Mouse (Mus musculus): ENCODE measurements at regions not wholly inside any gene's neighbourhood (a gene's known extent, or its start where the extent isn't known, plus 50 kb on each side); places are given as distances from the start of the nearest gene placed in this dataset.

GRCm38 (mm10) chr8:78877423-78877822 is 56.5 kb upstream of the Lsm6 start:
- no peak for DNase-seq (ENCODE audit: low spot score)

- no peak for DNase-seq (ENCODE audit: low spot score)
Observed at GRCm38 (mm10) chr8:78889708-78890107, 68.8 kb upstream of the Lsm6 start.

GRCm38 (mm10) chr8:78890571-78890970 is 69.6 kb upstream of the Lsm6 start:
- no peak for DNase-seq (ENCODE audit: low spot score)

- DNase-seq (ENCODE audit: low spot score) = peak; percentile 78
Observed at GRCm38 (mm10) chr8:78899887-78900286, 78.9 kb upstream of the Lsm6 start.

GRCm38 (mm10) chr8:78903034-78903433 is 82.1 kb upstream of the Lsm6 start:
- no peak for DNase-seq (ENCODE audit: low spot score)

GRCm38 (mm10) chr8:78907918-78908317 is 87.0 kb upstream of the Lsm6 start:
- no peak for DNase-seq (ENCODE audit: low spot score)

- no peak for DNase-seq (ENCODE audit: low spot score)
Observed at GRCm38 (mm10) chr8:78911288-78911873, 90.4 kb upstream of the Lsm6 start.

- no peak for DNase-seq (ENCODE audit: low spot score)
Observed at GRCm38 (mm10) chr8:78912470-78912869, 91.5 kb upstream of the Lsm6 start.

- no peak for DNase-seq (ENCODE audit: low spot score)
Observed at GRCm38 (mm10) chr8:78913823-78914222, 92.9 kb upstream of the Lsm6 start.

GRCm38 (mm10) chr8:78930610-78931397 is 97.4 kb upstream of the Zfp827 start:
- no peak for DNase-seq (ENCODE audit: low spot score)

GRCm38 (mm10) chr8:78932069-78932468 is 96.2 kb upstream of the Zfp827 start:
- no peak for DNase-seq (ENCODE audit: low spot score)

GRCm38 (mm10) chr8:78940049-78940448 is 88.2 kb upstream of the Zfp827 start:
- DNase-seq (ENCODE audit: low spot score) = peak; percentile 90

- no peak for DNase-seq (ENCODE audit: low spot score)
Observed at GRCm38 (mm10) chr8:78941558-78941957, 86.7 kb upstream of the Zfp827 start.

- no peak for DNase-seq (ENCODE audit: low spot score)
Observed at GRCm38 (mm10) chr8:78944367-78944766, 83.9 kb upstream of the Zfp827 start.

GRCm38 (mm10) chr8:78945607-78946006 is 82.6 kb upstream of the Zfp827 start:
- DNase-seq (ENCODE audit: low spot score) = no peak

- DNase-seq (ENCODE audit: low spot score) = no peak
Observed at GRCm38 (mm10) chr8:78946085-78946484, 82.2 kb upstream of the Zfp827 start.

GRCm38 (mm10) chr8:78975034-78975433 is 53.2 kb upstream of the Zfp827 start:
- no peak for DNase-seq (ENCODE audit: low spot score)
